Mouse (Mus musculus): ENCODE measurements around the gene Vps45. TPM values are rescaled to one million over a fixed set of nuclear protein-coding genes. Genes with fewer than 3 reads are reported as not detected.

Vps45 gene
- 3.3 and 4.1 TPM in 2 replicates for polyA plus RNA-seq (2012; rRNA removed)

GRCm38 (mm10) chr3:96058231-96058896 is at the start of gene Vps45:
Gene Vps45 (minus strand): TSS chr3:96058466.
- Histone ChIP-seq H3K27ac (ENCODE audit: control insufficient read depth, insufficient read depth, low read depth, low read length) (peak within 1 kb of the TSS; percentile 81), H3K4me1 (ENCODE audit: control insufficient read depth, insufficient read depth, low read length) (peaks cover 3% of the 10 kb centered on the region), H3K4me3 (ENCODE audit: control insufficient read depth, low read depth, low read length) (peak within 1 kb of the TSS; percentile 96), H3K27me3 (ENCODE audit: control insufficient read depth, insufficient read depth, low read length) (no peaks in the 10 kb centered on the region), H3K36me3 (ENCODE audit: control insufficient read depth, insufficient read depth, low read length) (no peaks in the 10 kb centered on the region; the same call in 1 of the 2 replicates)
- TF ChIP-seq POLR2A (IDR thresholded peaks at IDR 0.05; ENCODE audit: control insufficient read depth, low read depth, low read length), result no peak
- no peak for TF ChIP-seq CTCF (IDR thresholded peaks at IDR 0.05; ENCODE audit: control insufficient read depth, insufficient read depth, insufficient replicate concordance, low read depth, low read length)

DNA sequence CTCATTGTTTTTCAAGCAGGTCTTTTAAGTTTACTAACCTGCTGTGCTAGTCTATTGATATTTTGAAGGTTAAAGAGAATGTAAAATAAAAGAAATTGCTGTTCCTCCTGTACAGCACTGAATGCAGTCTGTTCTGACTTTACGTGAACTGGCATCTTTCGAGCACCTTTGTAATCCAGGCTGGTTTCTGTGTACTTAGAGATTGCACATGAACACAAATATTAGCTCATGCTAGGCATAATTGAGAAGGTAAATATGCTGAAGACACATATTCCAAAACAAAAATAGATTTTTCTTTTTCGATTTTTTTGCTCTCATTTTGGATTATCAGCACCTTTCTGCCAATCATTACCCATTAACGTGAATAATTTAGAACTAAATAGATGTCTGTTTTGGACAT is 47.9 kb upstream of the Vps45 start:
- Histone ChIP-seq H3K36me3 (ENCODE audit: control insufficient read depth, insufficient read depth, low read length) (no peaks in the 10 kb centered on the region), H3K4me3 (ENCODE audit: control insufficient read depth, low read depth, low read length) (no peak overlapping the region; the same call in 1 of the 2 replicates), H3K27ac (ENCODE audit: control insufficient read depth, insufficient read depth, low read depth, low read length) (no peak overlapping the region), H3K27me3 (ENCODE audit: control insufficient read depth, insufficient read depth, low read length) (no peaks in the 10 kb centered on the region), H3K4me1 (ENCODE audit: control insufficient read depth, insufficient read depth, low read length) (peaks cover 5% of the 10 kb centered on the region)
- TF ChIP-seq CTCF (IDR thresholded peaks at IDR 0.05; ENCODE audit: control insufficient read depth, insufficient read depth, insufficient replicate concordance, low read depth, low read length), result no peak
- no peak for TF ChIP-seq POLR2A (IDR thresholded peaks at IDR 0.05; ENCODE audit: control insufficient read depth, low read depth, low read length)

DNA sequence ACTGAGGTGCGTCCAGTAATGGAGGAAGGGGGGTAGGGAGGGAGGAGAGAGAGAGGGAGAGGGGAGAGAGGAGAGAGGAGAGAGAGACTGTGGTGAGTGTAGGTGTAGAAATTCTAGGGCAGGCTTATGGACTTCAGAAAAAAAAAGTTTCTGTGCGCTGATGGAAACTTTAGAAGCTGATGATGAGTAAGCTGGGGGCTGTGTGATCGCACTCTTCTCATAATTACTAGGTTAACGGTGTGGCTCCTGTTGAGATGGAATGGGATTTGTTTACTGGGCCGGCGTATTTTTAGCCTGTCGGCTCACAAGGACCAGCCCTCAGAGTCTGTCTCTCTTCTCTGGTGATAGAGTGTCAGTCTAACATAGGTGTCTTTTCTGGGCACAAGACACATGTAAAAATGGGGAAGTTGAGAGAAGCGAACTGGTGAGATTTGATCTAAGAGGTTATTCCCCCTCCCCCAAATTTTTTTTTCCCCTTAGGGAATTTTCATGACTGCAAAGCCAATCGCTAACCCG is 47.0 kb upstream of the Vps45 start:
- peaks cover 5% of the 10 kb centered on the region for H3K4me1 ChIP-seq (ENCODE audit: control insufficient read depth, insufficient read depth, low read length)
- no peak for TF ChIP-seq POLR2A (IDR thresholded peaks at IDR 0.05; ENCODE audit: control insufficient read depth, low read depth, low read length)
- TF ChIP-seq CTCF (IDR thresholded peaks at IDR 0.05; ENCODE audit: control insufficient read depth, insufficient read depth, insufficient replicate concordance, low read depth, low read length), result no peak
- H3K27me3 ChIP-seq (ENCODE audit: control insufficient read depth, insufficient read depth, low read length), result no peaks in the 10 kb centered on the region
- no peaks in the 10 kb centered on the region for H3K36me3 ChIP-seq (ENCODE audit: control insufficient read depth, insufficient read depth, low read length)
- peak overlapping the region; percentile 98 for H3K4me3 ChIP-seq (ENCODE audit: control insufficient read depth, low read depth, low read length)
- peak overlapping the region; percentile 92; the same call in 1 of the 2 replicates for H3K27ac ChIP-seq (ENCODE audit: control insufficient read depth, insufficient read depth, low read depth, low read length)

DNA sequence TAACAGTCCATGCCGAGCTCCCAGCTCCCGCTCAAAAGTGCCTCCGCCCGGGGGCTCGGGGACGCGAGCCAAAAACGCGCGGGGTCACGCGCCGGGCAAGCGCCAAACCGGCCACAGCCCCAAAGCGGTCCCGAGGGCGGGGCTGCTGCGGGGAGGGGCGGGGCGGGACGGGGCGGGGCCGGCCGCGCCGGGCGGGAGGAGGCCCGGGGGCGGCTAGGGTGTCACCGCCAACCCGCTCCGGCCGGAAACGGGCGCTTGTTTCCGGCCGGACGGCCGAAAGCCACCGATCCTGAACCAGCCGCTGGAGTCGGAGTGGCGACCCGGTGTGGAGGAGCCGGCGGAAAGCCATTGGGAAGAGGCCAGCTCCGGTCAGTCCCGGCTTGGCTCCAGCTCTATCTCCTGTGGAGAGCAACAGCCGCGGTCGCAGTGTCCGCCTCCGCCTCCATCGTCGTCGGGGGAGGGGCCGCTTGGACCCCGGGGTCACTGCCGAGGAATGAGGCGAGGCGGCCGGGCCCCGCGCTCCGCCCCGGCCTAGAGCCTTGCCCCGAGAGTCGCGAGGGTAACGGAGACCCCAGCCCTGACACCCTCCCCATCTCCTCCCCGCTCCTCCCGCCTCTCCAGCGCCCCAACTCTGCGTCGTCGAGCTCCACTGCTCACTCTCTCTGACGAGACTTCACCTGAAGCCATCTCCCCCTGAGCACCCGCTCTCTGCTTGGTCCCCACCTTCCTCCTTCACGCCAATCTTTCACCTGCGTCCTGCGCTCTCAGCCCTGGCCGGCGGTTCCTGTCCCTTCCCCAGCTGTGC is 46.2 kb upstream of the Vps45 start, which contains the start of gene Otud7b:
Gene Otud7b (plus strand): TSS at position 267 of the 805 bp plus-strand sequence.
- Histone ChIP-seq H3K4me1 (ENCODE audit: control insufficient read depth, insufficient read depth, low read length) (peaks cover 5% of the 10 kb centered on the region), H3K27ac (ENCODE audit: control insufficient read depth, insufficient read depth, low read depth, low read length) (peak within 1 kb of the TSS; percentile 92), H3K36me3 (ENCODE audit: control insufficient read depth, insufficient read depth, low read length) (no peaks in the 10 kb centered on the region), H3K27me3 (ENCODE audit: control insufficient read depth, insufficient read depth, low read length) (no peaks in the 10 kb centered on the region), H3K4me3 (ENCODE audit: control insufficient read depth, low read depth, low read length) (peak within 1 kb of the TSS; percentile 98)
- peak; percentile 51; the same call in 1 of the 2 replicates for TF ChIP-seq POLR2A (IDR thresholded peaks at IDR 0.05; ENCODE audit: control insufficient read depth, low read depth, low read length)
- TF ChIP-seq CTCF (IDR thresholded peaks at IDR 0.05; ENCODE audit: control insufficient read depth, insufficient read depth, insufficient replicate concordance, low read depth, low read length), result no peak

- Histone ChIP-seq H3K4me3 (ENCODE audit: control insufficient read depth, low read depth, low read length) (peak overlapping the region; percentile 97), H3K27me3 (ENCODE audit: control insufficient read depth, insufficient read depth, low read length) (no peaks in the 10 kb centered on the region), H3K27ac (ENCODE audit: control insufficient read depth, insufficient read depth, low read depth, low read length) (peak overlapping the region; percentile 88), H3K4me1 (ENCODE audit: control insufficient read depth, insufficient read depth, low read length) (peaks cover 5% of the 10 kb centered on the region), H3K36me3 (ENCODE audit: control insufficient read depth, insufficient read depth, low read length) (no peaks in the 10 kb centered on the region)
- TF ChIP-seq CTCF (IDR thresholded peaks at IDR 0.05; ENCODE audit: control insufficient read depth, insufficient read depth, insufficient replicate concordance, low read depth, low read length) (no peak), POLR2A (IDR thresholded peaks at IDR 0.05; ENCODE audit: control insufficient read depth, low read depth, low read length) (no peak)
Observed at GRCm38 (mm10) chr3:96103901-96104260, 45.6 kb upstream of the Vps45 start.

- H3K4me3 ChIP-seq (ENCODE audit: control insufficient read depth, low read depth, low read length), result peak overlapping the region; percentile 53
- no peaks in the 10 kb centered on the region for H3K27me3 ChIP-seq (ENCODE audit: control insufficient read depth, insufficient read depth, low read length)
- TF ChIP-seq CTCF (IDR thresholded peaks at IDR 0.05; ENCODE audit: control insufficient read depth, insufficient read depth, insufficient replicate concordance, low read depth, low read length), result no peak
- no peak for TF ChIP-seq POLR2A (IDR thresholded peaks at IDR 0.05; ENCODE audit: control insufficient read depth, low read depth, low read length)
- H3K27ac ChIP-seq (ENCODE audit: control insufficient read depth, insufficient read depth, low read depth, low read length), result no peak overlapping the region
- peaks cover 5% of the 10 kb centered on the region for H3K4me1 ChIP-seq (ENCODE audit: control insufficient read depth, insufficient read depth, low read length)
- H3K36me3 ChIP-seq (ENCODE audit: control insufficient read depth, insufficient read depth, low read length), result no peaks in the 10 kb centered on the region
Observed at GRCm38 (mm10) chr3:96102100-96102872, 44.0 kb upstream of the Vps45 start.
